ENCODE assay signal across 11 mouse cellular contexts in genomic region chr2:126360688-126361087, GRCm38 (mm10).
DNase-seq lines count a peak whose midpoint lies in the region; ATAC-seq and TF ChIP-seq lines count a peak whose summit lies in the region.
"Had no signal": no experiment of that assay in that cellular context is flagged by ENCODE, and none has a peak within 500 bp of the region (broad histone marks: within the 10 kb centered on the region; RNA-seq: fewer than 3 reads in every experiment).

No protein-coding gene starts in this region.

- H3K27me3 ChIP-seq in midbrain, embryonic 14.5 days (ENCODE audit: control insufficient read depth, insufficient read depth, low read length): no peaks in the 10 kb centered on the region
- H3K27me3 ChIP-seq in midbrain, embryonic 10.5 days (ENCODE audit: low read depth, poor library complexity, severe bottlenecking): no peaks in the 10 kb centered on the region
- H3K27me3 ChIP-seq in small intestine, adult 2 months (ENCODE audit: control insufficient read depth, insufficient read depth, low read length): no peaks in the 10 kb centered on the region
- H3K27me3 ChIP-seq in hindbrain, embryonic 10.5 days (ENCODE audit: insufficient read depth, poor library complexity, severe bottlenecking): no peaks in the 10 kb centered on the region
- H3K27me3 ChIP-seq: CH12.LX had no signal

- 53% methylated on average over 6 of the region's 6 CpGs for WGBS in midbrain, embryonic 14.5 days
- WGBS in midbrain, embryonic 10.5 days: 62% methylated on average over 6 of the region's 6 CpGs
- 62% methylated on average over 6 of the region's 6 CpGs for WGBS in small intestine, adult 2 months
- 65% methylated on average over 6 of the region's 6 CpGs for WGBS in hindbrain, embryonic 10.5 days

- TF ChIP-seq POLR2A in small intestine, adult 2 months (IDR thresholded peaks at IDR 0.05; ENCODE audit: low read depth, low read length): no peak

- H3K4me2 ChIP-seq in midbrain, embryonic 14.5 days (ENCODE audit: low read length): no peak overlapping the region
- H3K4me2 ChIP-seq: hindbrain, embryonic 14.5 days had no signal

- H3K36me3 ChIP-seq in midbrain, embryonic 14.5 days (ENCODE audit: control insufficient read depth, insufficient read depth, low read length): no peaks in the 10 kb centered on the region
- no peaks in the 10 kb centered on the region for H3K36me3 ChIP-seq in midbrain, embryonic 10.5 days
- H3K36me3 ChIP-seq in small intestine, adult 2 months (ENCODE audit: control insufficient read depth, insufficient read depth, low read length): no peaks in the 10 kb centered on the region
- H3K36me3 ChIP-seq in hindbrain, embryonic 10.5 days: no peaks in the 10 kb centered on the region

- ATAC-seq in midbrain, embryonic 14.5 days (ENCODE audit: low FRiP score, low TSS enrichment): no peak

- DNase-seq in midbrain, embryonic 14.5 days: peak; percentile 2
- DNase-seq in midbrain, embryonic 10.5 days (ENCODE audit: low spot score): no peak
- DNase-seq in gastrocnemius, postnatal 4 days (ENCODE audit: low spot score in 2 of 2): peak; percentile 40 to 57
- DNase-seq in kidney, adult 9 months: peak; percentile 13
- no peak for DNase-seq in cerebellum, postnatal 36 days
- no peak for DNase-seq in hindbrain, embryonic 10.5 days (ENCODE audit: low spot score)
- DNase-seq in Muller cell, postnatal 12 days (ENCODE audit: inconsistent ontology term): no peak
- DNase-seq: thymus, adult 2 months had no signal

- H3K9me3 ChIP-seq in midbrain, embryonic 14.5 days (ENCODE audit: control insufficient read depth, low read length): no peaks in the 10 kb centered on the region
- H3K9me3 ChIP-seq in midbrain, embryonic 10.5 days (replicated peaks): no peaks in the 10 kb centered on the region
- H3K9me3 ChIP-seq in hindbrain, embryonic 10.5 days: no peaks in the 10 kb centered on the region

- H3K4me3 ChIP-seq in midbrain, embryonic 14.5 days (replicated peaks; ENCODE audit: low read depth, low read length): no peak overlapping the region
- no peak overlapping the region for H3K4me3 ChIP-seq in midbrain, embryonic 10.5 days
- H3K4me3 ChIP-seq in small intestine, adult 2 months (ENCODE audit: low read depth, low read length): no peak overlapping the region
- no peak overlapping the region for H3K4me3 ChIP-seq in hindbrain, embryonic 10.5 days

- H3K4me1 ChIP-seq in midbrain, embryonic 14.5 days (ENCODE audit: control insufficient read depth, insufficient read depth, low read length): no peaks in the 10 kb centered on the region
- peaks cover 4% of the 10 kb centered on the region for H3K4me1 ChIP-seq in midbrain, embryonic 10.5 days
- no peaks in the 10 kb centered on the region for H3K4me1 ChIP-seq in small intestine, adult 2 months (ENCODE audit: control insufficient read depth, insufficient read depth, insufficient read length, low read length)
- no peaks in the 10 kb centered on the region; the same call in 1 of the 2 replicates for H3K4me1 ChIP-seq in hindbrain, embryonic 10.5 days (replicated peaks)

- H3K27ac ChIP-seq in midbrain, embryonic 14.5 days (replicated peaks; ENCODE audit: low read depth, low read length): no peak overlapping the region
- H3K27ac ChIP-seq in midbrain, embryonic 10.5 days (replicated peaks): no peak overlapping the region
- H3K27ac ChIP-seq in small intestine, adult 2 months (ENCODE audit: insufficient read depth, low read depth, low read length): peak overlapping the region; percentile 9; the same call in 1 of the 2 replicates
- no peak overlapping the region for H3K27ac ChIP-seq in hindbrain, embryonic 10.5 days
- H3K27ac ChIP-seq: hindbrain, embryonic 14.5 days had no signal

- no peak for TF ChIP-seq CTCF in small intestine, adult 2 months (IDR thresholded peaks at IDR 0.05; ENCODE audit: extremely low read depth, insufficient read length, insufficient replicate concordance, low read depth, low read length)

- no peak overlapping the region for H3K9ac ChIP-seq in midbrain, embryonic 14.5 days (replicated peaks; ENCODE audit: low read length)
- H3K9ac ChIP-seq: hindbrain, embryonic 14.5 days had no signal

Comparison
In these comparisons a context has a peak if more than half of its experiments do, and no peak if none do; other contexts are left out.
1. DNase-seq: peak in midbrain, embryonic 14.5 days (single experiment), gastrocnemius, postnatal 4 days (2 of 2) and kidney, adult 9 months (single experiment); none in midbrain, embryonic 10.5 days (single experiment), cerebellum, postnatal 36 days (0 of 2), hindbrain, embryonic 10.5 days (single experiment) and Muller cell, postnatal 12 days (single experiment).